Mouse (Mus musculus): ENCODE data around the gene Prg2.

The Prg2 gene

GRCm38 (mm10) chr2:84980188-84980587 lies at the start of gene Prg2:
TSS of gene Prg2 (plus strand) at chr2:84980461.
- no peak for DNase-seq

GRCm38 (mm10) chr2:84933992-84934648 lies 46.1 kb upstream of the Prg2 start:
- no peak for DNase-seq

- DNase-seq: no peak
These were observed 45.6 kb upstream of the Prg2 start for GRCm38 (mm10) chr2:84934649-84935007.

DNA sequence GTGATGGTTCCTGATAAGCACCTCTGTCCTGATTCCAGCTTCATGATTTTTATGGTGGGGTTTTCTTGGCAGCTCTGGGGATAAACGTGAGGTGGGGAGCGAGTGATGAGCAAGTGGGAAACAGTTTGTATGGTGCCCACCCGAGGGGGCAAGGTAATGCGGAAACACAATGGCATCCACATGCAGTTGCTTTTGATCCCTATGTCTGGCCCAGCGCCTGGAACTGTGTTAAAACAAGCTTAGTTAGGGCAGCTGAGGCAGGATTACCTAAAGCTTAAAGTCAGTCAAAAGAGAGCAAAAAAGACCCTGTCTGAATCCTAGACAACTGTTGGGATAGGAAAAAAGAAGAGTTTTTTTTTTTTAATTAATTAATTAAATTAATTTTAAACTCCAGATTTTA lies 45.2 kb upstream of the Prg2 start:
- no peak for DNase-seq

- DNase-seq: peak; percentile 87
These were observed 43.5 kb upstream of the Prg2 start, which contains the start of gene Slc43a3 for GRCm38 (mm10) chr2:84936474-84937429. TSS of gene Slc43a3 (plus strand) at chr2:84936579.

DNA sequence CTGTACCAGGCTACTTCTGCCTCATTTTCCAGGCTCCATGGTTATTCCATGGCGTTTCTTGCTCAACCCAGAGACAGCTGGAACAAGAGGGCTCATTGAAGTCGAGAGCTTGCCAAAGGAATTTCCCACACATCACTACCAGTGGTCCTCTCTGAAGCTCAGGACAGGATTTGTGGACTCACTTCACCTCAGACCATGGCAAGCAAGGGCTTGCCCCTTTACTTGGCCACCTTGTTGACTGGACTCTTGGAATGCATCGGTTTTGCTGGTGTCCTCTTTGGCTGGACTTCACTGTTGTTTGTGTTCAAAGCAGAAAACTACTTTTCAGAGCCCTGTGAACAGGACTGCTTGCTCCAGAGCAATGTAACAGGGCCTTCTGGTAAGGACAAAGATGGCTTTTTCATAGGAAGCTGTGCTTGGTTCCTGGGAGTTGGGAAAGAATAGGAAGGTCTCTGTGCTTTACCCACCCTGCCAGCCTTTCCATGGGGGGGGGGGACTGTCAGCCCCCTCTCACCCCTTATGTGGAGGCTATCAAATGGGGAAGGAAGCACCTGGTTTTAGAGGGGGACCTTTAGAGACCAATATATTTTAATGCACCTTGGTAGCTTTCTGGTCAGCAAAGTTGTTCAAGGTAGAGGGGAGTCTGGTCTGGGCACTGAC lies 42.6 kb upstream of the Prg2 start:
- peak; percentile 38 for DNase-seq

DNA sequence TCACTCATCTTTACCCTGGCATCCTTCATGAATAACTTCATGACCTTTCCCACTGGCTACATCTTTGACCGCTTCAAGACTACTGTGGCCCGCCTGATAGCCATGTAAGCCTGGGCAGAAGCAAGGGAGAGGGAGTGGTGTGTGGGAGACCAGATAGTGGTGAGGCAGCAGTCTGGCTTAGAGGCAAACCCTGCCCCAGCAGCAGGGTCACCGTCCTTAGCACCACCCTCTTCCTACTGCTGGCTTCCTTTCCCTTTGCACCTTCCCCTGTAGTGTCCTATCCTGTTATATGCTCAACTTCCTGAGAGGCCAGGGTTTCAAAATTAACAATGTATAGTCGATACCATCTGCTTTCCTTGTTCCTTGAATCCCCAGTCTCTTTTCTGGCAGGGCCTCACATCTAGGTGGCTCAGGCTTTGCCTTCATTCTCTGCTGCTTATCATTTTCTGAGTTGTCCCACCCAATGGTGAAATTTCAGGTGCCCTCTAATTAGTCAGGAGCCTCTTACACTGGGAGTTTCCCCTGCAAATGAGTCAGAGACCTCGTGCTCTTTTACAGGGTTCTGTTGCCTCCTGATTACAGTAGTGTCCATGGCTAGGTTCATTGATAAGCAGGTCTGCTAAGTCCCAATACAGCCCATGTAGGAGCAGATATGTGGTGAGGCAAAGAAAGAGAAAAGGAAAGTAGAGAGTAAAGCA lies 41.9 kb upstream of the Prg2 start:
- DNase-seq: peak; percentile 56

DNA sequence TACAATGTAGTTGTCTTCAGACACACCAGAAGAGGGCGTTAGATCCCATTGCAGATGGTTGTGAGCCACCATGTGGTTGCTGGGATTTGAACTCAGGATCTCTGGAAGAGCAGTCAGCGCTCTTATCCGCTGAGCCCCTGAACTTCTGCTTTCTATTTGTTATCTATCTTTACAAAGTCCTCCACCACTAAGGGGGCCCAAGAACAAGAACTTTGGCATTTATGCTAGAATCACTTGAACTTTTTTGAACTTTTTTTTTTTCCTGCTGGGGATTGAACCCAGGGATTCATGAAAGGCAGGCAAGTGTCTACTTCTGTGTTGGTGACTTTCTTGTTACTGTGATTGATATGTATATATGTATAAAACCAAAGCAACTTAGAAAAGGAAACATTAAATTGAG lies 41.0 kb upstream of the Prg2 start:
- no peak for DNase-seq

GRCm38 (mm10) chr2:84939711-84940110 lies 40.5 kb upstream of the Prg2 start:
- DNase-seq: no peak

- DNase-seq: no peak
These were observed 38.9 kb upstream of the Prg2 start for GRCm38 (mm10) chr2:84941332-84941731.

- no peak for DNase-seq
These were observed 38.5 kb upstream of the Prg2 start for GRCm38 (mm10) chr2:84941795-84942194.

GRCm38 (mm10) chr2:84947154-84947771 lies 33.0 kb upstream of the Prg2 start:
- no peak for DNase-seq

- DNase-seq: no peak
These were observed 32.0 kb upstream of the Prg2 start for GRCm38 (mm10) chr2:84948252-84948651.

- DNase-seq: no peak
These were observed 31.5 kb upstream of the Prg2 start for GRCm38 (mm10) chr2:84948721-84949120.

- no peak for DNase-seq
These were observed 29.2 kb upstream of the Prg2 start for GRCm38 (mm10) chr2:84951027-84951426.

DNA sequence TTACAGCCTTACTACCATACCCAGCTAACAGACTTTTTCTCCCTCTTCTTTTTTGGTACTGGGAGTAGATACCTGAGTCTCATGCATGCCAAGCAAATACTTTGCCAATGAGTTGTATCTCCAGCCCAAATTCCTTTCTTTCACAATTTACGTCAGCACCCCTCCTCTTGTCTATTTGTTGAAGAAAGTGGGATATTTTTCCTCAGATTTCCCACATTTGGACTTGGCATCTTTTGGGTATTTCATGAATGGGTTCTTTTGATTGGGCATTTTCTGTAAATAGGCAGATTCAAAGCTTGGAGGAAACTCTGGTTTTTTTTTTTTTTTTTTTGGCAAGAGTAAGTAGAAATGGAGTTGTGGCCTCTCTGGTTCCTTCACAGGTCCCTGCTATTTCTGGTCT lies 28.0 kb upstream of the Prg2 start:
- no peak for DNase-seq

DNA sequence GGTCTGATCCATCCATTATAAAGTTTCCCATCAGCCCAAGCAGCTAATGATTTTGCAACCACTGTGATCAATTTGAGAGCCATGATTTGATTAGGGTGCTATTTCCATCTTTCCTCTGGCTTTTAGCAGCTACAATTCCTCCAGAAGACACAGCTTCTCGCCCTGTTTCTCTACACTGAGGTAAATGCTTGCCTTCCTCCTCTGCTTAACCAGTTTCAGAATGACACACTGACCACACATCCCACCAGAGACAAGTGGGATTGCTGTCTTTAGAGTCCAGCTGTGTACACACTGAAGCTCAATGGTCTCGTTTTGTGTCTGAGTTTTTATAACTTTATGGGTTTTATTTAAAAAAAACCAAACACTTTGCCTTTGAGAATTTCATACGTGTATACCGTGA lies 27.6 kb upstream of the Prg2 start:
- DNase-seq: no peak

DNA sequence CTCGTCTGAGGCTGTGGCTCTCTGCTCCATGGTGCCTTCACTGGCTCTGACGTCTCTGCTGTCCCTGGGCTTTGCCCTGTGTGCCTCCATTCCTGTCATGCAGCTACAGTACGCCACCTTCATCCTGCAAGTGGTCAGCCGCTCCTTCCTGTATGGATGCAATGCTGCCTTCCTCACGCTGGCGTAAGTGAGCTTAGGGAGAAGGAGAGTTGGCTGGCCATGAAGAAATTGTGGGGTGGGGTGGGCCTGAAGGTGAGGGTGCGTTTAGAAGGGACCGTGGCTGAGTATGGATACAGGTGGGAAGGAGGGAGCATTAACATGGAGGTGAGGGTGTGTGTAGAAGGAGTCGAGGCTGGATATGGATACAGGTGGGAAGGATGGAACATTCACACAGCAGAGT lies 24.8 kb upstream of the Prg2 start:
- DNase-seq: no peak

- peak; percentile 66 for DNase-seq
These were observed 24.0 kb upstream of the Prg2 start for GRCm38 (mm10) chr2:84956274-84956673.

GRCm38 (mm10) chr2:84958588-84959264 lies 21.5 kb upstream of the Prg2 start:
- DNase-seq: no peak

DNA sequence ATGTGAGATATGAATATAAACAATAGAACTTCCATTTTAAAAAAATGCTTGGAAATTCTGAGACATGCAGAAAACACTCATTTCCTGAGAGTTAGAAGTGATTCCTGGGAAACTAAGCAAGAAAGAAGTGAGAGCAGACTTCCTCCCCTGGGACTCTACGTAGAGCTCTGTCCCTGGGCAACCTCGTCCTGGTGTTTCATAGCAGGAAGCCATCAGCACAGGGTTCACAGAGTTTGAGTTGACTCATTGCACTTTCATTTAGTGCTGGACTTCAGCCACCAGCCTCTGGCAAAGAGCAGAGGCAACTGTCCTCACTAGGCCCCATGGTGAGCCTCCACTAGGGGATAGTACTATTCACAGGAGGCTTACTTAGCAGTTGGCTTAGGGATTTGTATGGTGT lies 19.0 kb upstream of the Prg2 start:
- DNase-seq: peak; percentile 47

- no peak for DNase-seq
These were observed 18.4 kb upstream of the Prg2 start for GRCm38 (mm10) chr2:84961901-84962300.
